Mouse (Mus musculus): ENCODE results near the gene Mier1.

The Mier1 gene

GRCm38 (mm10) chr4:103114184-103115111 is at the start of gene Mier1, which contains the start of gene Wdr78:
Mier1 (plus strand) TSS chr4:103114390.
Wdr78 (minus strand) TSS chr4:103114555.
- DNase-seq (ENCODE audit: low spot score in 2 of 2) = peak; percentile 94 to 97

GRCm38 (mm10) chr4:103064421-103064820 is 49.8 kb upstream of the Mier1 start:
- DNase-seq (ENCODE audit: low spot score in 2 of 2) = peak; percentile 45 to 56

- peak; percentile 72 to 80 for DNase-seq (ENCODE audit: low spot score in 2 of 2)
Measured at GRCm38 (mm10) chr4:103064976-103065375, 49.2 kb upstream of the Mier1 start.

- no peak for DNase-seq (ENCODE audit: low spot score in 2 of 2)
Measured at GRCm38 (mm10) chr4:103067906-103068655, 46.1 kb upstream of the Mier1 start.

GRCm38 (mm10) chr4:103070631-103071030 is 43.6 kb upstream of the Mier1 start:
- peak; percentile 40 to 43 for DNase-seq (ENCODE audit: low spot score in 2 of 2)

GRCm38 (mm10) chr4:103085237-103085636 is 29.0 kb upstream of the Mier1 start:
- DNase-seq (ENCODE audit: low spot score in 2 of 2) = no peak

GRCm38 (mm10) chr4:103095921-103096320 is 18.3 kb upstream of the Mier1 start:
- DNase-seq (ENCODE audit: low spot score in 2 of 2) = no peak

GRCm38 (mm10) chr4:103098532-103098931 is 15.7 kb upstream of the Mier1 start:
- DNase-seq (ENCODE audit: low spot score in 2 of 2) = no peak

GRCm38 (mm10) chr4:103112651-103113050 is 1.5 kb upstream of the Mier1 start:
- no peak for DNase-seq (ENCODE audit: low spot score in 2 of 2)

- DNase-seq (ENCODE audit: low spot score in 2 of 2) = no peak
Measured at GRCm38 (mm10) chr4:103113402-103113801, 788 bp upstream of the Mier1 start.

GRCm38 (mm10) chr4:103118888-103119228 is 4.7 kb downstream of the Mier1 start:
- DNase-seq (ENCODE audit: low spot score in 2 of 2) = no peak

- DNase-seq (ENCODE audit: low spot score in 2 of 2) = peak; percentile 84 to 88
Measured at GRCm38 (mm10) chr4:103119229-103120027, 5.2 kb downstream of the Mier1 start.

GRCm38 (mm10) chr4:103120028-103120384 is 5.8 kb downstream of the Mier1 start:
- no peak for DNase-seq (ENCODE audit: low spot score in 2 of 2)

- no peak for DNase-seq (ENCODE audit: low spot score in 2 of 2)
Measured at GRCm38 (mm10) chr4:103120395-103120794, 6.2 kb downstream of the Mier1 start.

- DNase-seq (ENCODE audit: low spot score in 2 of 2) = no peak
Measured at GRCm38 (mm10) chr4:103120874-103121389, 6.7 kb downstream of the Mier1 start.

- DNase-seq (ENCODE audit: low spot score in 2 of 2) = no peak
Measured at GRCm38 (mm10) chr4:103123086-103123485, 8.9 kb downstream of the Mier1 start.

- no peak for DNase-seq (ENCODE audit: low spot score in 2 of 2)
Measured at GRCm38 (mm10) chr4:103123606-103124005, 9.4 kb downstream of the Mier1 start.

- no peak for DNase-seq (ENCODE audit: low spot score in 2 of 2)
Measured at GRCm38 (mm10) chr4:103126533-103126932, 12.3 kb downstream of the Mier1 start.

- DNase-seq (ENCODE audit: low spot score in 2 of 2) = no peak
Measured at GRCm38 (mm10) chr4:103136946-103137345, 22.8 kb downstream of the Mier1 start.

- DNase-seq (ENCODE audit: low spot score in 2 of 2) = peak; percentile 61 to 91
Measured at GRCm38 (mm10) chr4:103146339-103146738, 32.1 kb downstream of the Mier1 start.

GRCm38 (mm10) chr4:103151946-103152345 is 37.8 kb downstream of the Mier1 start:
- no peak for DNase-seq (ENCODE audit: low spot score in 2 of 2)

- DNase-seq (ENCODE audit: low spot score in 2 of 2) = no peak
Measured at GRCm38 (mm10) chr4:103158781-103159180, 44.6 kb downstream of the Mier1 start.
